Mouse (Mus musculus) limb, embryonic 10.5 days (tissue): ENCODE measurements around the gene Os9. TPM values are rescaled to one million over a fixed set of nuclear protein-coding genes. Genes with fewer than 3 reads are reported as not detected.
"Not testable (repeated sequence)": the region's sequence is repeated elsewhere in the genome, so short reads cannot be mapped to it uniquely, and the experiment has no call there.

ENCODE experiments used
- DNase-seq: peaks from one replicate; pipeline ENCODE4 v3.0.0-alpha.2; 2017; ENCODE audit warnings: low spot score
- H3K27ac ChIP-seq: fragments of 300-500 bp; sonication (generic); 2 replicates; pipeline ENCODE4 v1.5.1; 2016; ENCODE audit warnings: mild to moderate bottlenecking
- H3K27me3 ChIP-seq: fragments of 300-500 bp; sonication (generic); 2 replicates; pipeline ENCODE4 v1.6.1; 2016; ENCODE audit warnings: low read depth, mild to moderate bottlenecking; ENCODE audit not compliant: poor library complexity, severe bottlenecking
- H3K36me3 ChIP-seq: fragments of 300-500 bp; sonication (generic); 2 replicates; pipeline ENCODE4 v1.6.1; 2016; ENCODE audit warnings: mild to moderate bottlenecking, moderate library complexity
- H3K4me1 ChIP-seq: fragments of 300-500 bp; sonication (generic); 2 replicates; pipeline ENCODE4 v1.6.1; 2016
- H3K4me3 ChIP-seq: fragments of 300-500 bp; sonication (generic); 2 replicates; pipeline ENCODE4 v1.5.1; 2016; ENCODE audit warnings: mild to moderate bottlenecking, moderate library complexity
- H3K9me3 ChIP-seq: fragments of 300-500 bp; sonication (generic); replicated peaks from 2 replicates; pipeline ENCODE4 v1.6.1; 2016; ENCODE audit warnings: mild to moderate bottlenecking
- WGBS: fragments of 180-500 bp; shearing (Covaris S2); methylation state at CpG from one replicate; pipeline ENCODE4 v1.1.7; 2016; 5-methylcytosine and 5-hydroxymethylcytosine counted together
- polyA plus RNA-seq: library from polyadenylated mRNA; unstranded; fragments of >200 nt; fragmentation: Nextera tagmentation; extraction: Ambion mirVana; gene quantifications from 2 replicates; pipeline ENCODE4 v1.2.1, GENCODE M21; 2016

Gene Os9
- polyA plus RNA-seq, 1 experiment from 2014 or later: 49.7 TPM

GRCm38 (mm10) chr10:127158471-127158870, 37.5 kb upstream of the Os9 start:
- no peaks in the 10 kb centered on the region for H3K36me3 ChIP-seq
- no peak overlapping the region for H3K27ac ChIP-seq
- WGBS: 72% methylated on average over 3 of the region's 3 CpGs
- H3K4me3 ChIP-seq: no peak overlapping the region
- no peaks in the 10 kb centered on the region for H3K9me3 ChIP-seq
- H3K4me1 ChIP-seq: no peaks in the 10 kb centered on the region
- peaks cover 11% of the 10 kb centered on the region for H3K27me3 ChIP-seq
- DNase-seq: no peak

GRCm38 (mm10) chr10:127156511-127156910, 35.6 kb upstream of the Os9 start:
- no peaks in the 10 kb centered on the region for H3K36me3 ChIP-seq
- H3K9me3 ChIP-seq: no peaks in the 10 kb centered on the region
- no peak overlapping the region for H3K27ac ChIP-seq
- no peaks in the 10 kb centered on the region for H3K27me3 ChIP-seq
- 87% methylated on average over 1 of the region's 1 CpGs for WGBS
- H3K4me3 ChIP-seq: no peak overlapping the region
- no peak for DNase-seq
- no peaks in the 10 kb centered on the region for H3K4me1 ChIP-seq

- H3K4me1 ChIP-seq: no peaks in the 10 kb centered on the region
- no peak overlapping the region for H3K4me3 ChIP-seq
- no peaks in the 10 kb centered on the region for H3K9me3 ChIP-seq
- no peaks in the 10 kb centered on the region for H3K36me3 ChIP-seq
- WGBS: 92% methylated on average over 1 of the region's 1 CpGs
- no peak for DNase-seq
- H3K27ac ChIP-seq: no peak overlapping the region
- H3K27me3 ChIP-seq: no peaks in the 10 kb centered on the region
Measured at GRCm38 (mm10) chr10:127156089-127156488, 35.2 kb upstream of the Os9 start.

- Histone ChIP-seq H3K27ac (no peak overlapping the region), H3K4me1 (no peaks in the 10 kb centered on the region), H3K27me3 (no peaks in the 10 kb centered on the region), H3K9me3 (no peaks in the 10 kb centered on the region), H3K36me3 (no peaks in the 10 kb centered on the region), H3K4me3 (no peak overlapping the region)
- no peak for DNase-seq
- 92% methylated on average over 5 of the region's 5 CpGs for WGBS
Measured at GRCm38 (mm10) chr10:127154652-127155051, 33.7 kb upstream of the Os9 start.

GRCm38 (mm10) chr10:127154241-127154640, 33.3 kb upstream of the Os9 start:
- 94% methylated on average over 2 of the region's 2 CpGs for WGBS

GRCm38 (mm10) chr10:127153323-127153722, 32.4 kb upstream of the Os9 start:
- Histone ChIP-seq H3K27me3 (no peaks in the 10 kb centered on the region), H3K9me3 (no peaks in the 10 kb centered on the region), H3K36me3 (no peaks in the 10 kb centered on the region), H3K4me1 (no peaks in the 10 kb centered on the region), H3K27ac (no peak overlapping the region), H3K4me3 (no peak overlapping the region)
- 95% methylated on average over 7 of the region's 7 CpGs for WGBS
- no peak for DNase-seq

More at GRCm38 (mm10) chr10:127154241-127154640, 33.3 kb upstream of the Os9 start:
- no peaks in the 10 kb centered on the region for H3K9me3 ChIP-seq
- H3K27ac ChIP-seq: no peak overlapping the region
- H3K36me3 ChIP-seq: no peaks in the 10 kb centered on the region
- no peak for DNase-seq
- H3K4me1 ChIP-seq: no peaks in the 10 kb centered on the region
- H3K27me3 ChIP-seq: no peaks in the 10 kb centered on the region
- H3K4me3 ChIP-seq: no peak overlapping the region

- H3K9me3 ChIP-seq, DNase-seq, H3K4me1 ChIP-seq, H3K36me3 ChIP-seq, H3K27ac ChIP-seq, H3K4me3 ChIP-seq, H3K27me3 ChIP-seq: not testable (repeated sequence)
- 89% methylated on average over 10 of the region's 10 CpGs for WGBS
Measured at GRCm38 (mm10) chr10:127152556-127152955, 31.6 kb upstream of the Os9 start.

GRCm38 (mm10) chr10:127151233-127151632, 30.3 kb upstream of the Os9 start:
- WGBS: 88% methylated on average over 3 of the region's 3 CpGs
- not testable (repeated sequence) for H3K27ac ChIP-seq

GRCm38 (mm10) chr10:127150471-127150872, 29.5 kb upstream of the Os9 start:
- H3K4me3 ChIP-seq: no peak overlapping the region
- WGBS: 85% methylated on average over 4 of the region's 4 CpGs
- H3K9me3 ChIP-seq: no peaks in the 10 kb centered on the region
- no peak for DNase-seq
- no peaks in the 10 kb centered on the region for H3K27me3 ChIP-seq
- H3K27ac ChIP-seq: no peak overlapping the region
- H3K4me1 ChIP-seq: no peaks in the 10 kb centered on the region
- no peaks in the 10 kb centered on the region for H3K36me3 ChIP-seq

More at GRCm38 (mm10) chr10:127151233-127151632, 30.3 kb upstream of the Os9 start:
- H3K4me1 ChIP-seq, H3K27me3 ChIP-seq, H3K36me3 ChIP-seq, H3K9me3 ChIP-seq, H3K4me3 ChIP-seq, DNase-seq: not testable (repeated sequence)

GRCm38 (mm10) chr10:127147135-127147534, 26.2 kb upstream of the Os9 start:
- Histone ChIP-seq H3K36me3 (no peaks in the 10 kb centered on the region), H3K4me1 (0 out of 2 replicates have a peak, but pooled peaks cover 3% of the 10 kb centered on the region), H3K27ac (no peak overlapping the region), H3K9me3 (no peaks in the 10 kb centered on the region), H3K27me3 (no peaks in the 10 kb centered on the region), H3K4me3 (no peak overlapping the region)
- DNase-seq: no peak
- WGBS: 87% methylated on average over 6 of the region's 6 CpGs

GRCm38 (mm10) chr10:127145303-127145702, 24.4 kb upstream of the Os9 start:
- Histone ChIP-seq H3K4me3 (no peak overlapping the region), H3K36me3 (no peaks in the 10 kb centered on the region), H3K9me3 (no peaks in the 10 kb centered on the region), H3K27ac (no peak overlapping the region), H3K27me3 (no peaks in the 10 kb centered on the region), H3K4me1 (0 out of 2 replicates have a peak, but pooled peaks cover 3% of the 10 kb centered on the region)
- DNase-seq: no peak
- WGBS: 86% methylated on average over 5 of the region's 5 CpGs

GRCm38 (mm10) chr10:127144536-127144935, 23.6 kb upstream of the Os9 start:
- Histone ChIP-seq H3K36me3 (no peaks in the 10 kb centered on the region), H3K4me1 (0 out of 2 replicates have a peak, but pooled peaks cover 3% of the 10 kb centered on the region), H3K27me3 (no peaks in the 10 kb centered on the region), H3K4me3 (no peak overlapping the region), H3K27ac (no peak overlapping the region), H3K9me3 (no peaks in the 10 kb centered on the region)
- DNase-seq: no peak
- 96% methylated on average over 7 of the region's 7 CpGs for WGBS

- no peaks in the 10 kb centered on the region for H3K9me3 ChIP-seq
- H3K4me3 ChIP-seq: no peak overlapping the region
- DNase-seq: no peak
- H3K27me3 ChIP-seq: no peaks in the 10 kb centered on the region
- no peaks in the 10 kb centered on the region for H3K36me3 ChIP-seq
- H3K27ac ChIP-seq: no peak overlapping the region
- H3K4me1 ChIP-seq: 0 out of 2 replicates have a peak, but pooled peaks cover 3% of the 10 kb centered on the region
- 88% methylated on average over 8 of the region's 8 CpGs for WGBS
Measured at GRCm38 (mm10) chr10:127143228-127143627, 22.3 kb upstream of the Os9 start.

GRCm38 (mm10) chr10:127141500-127141899, 20.6 kb upstream of the Os9 start:
- H3K9me3 ChIP-seq: no peaks in the 10 kb centered on the region
- H3K27me3 ChIP-seq: no peaks in the 10 kb centered on the region
- DNase-seq: no peak
- H3K4me1 ChIP-seq: 0 out of 2 replicates have a peak, but pooled peaks cover 3% of the 10 kb centered on the region
- H3K4me3 ChIP-seq: no peak overlapping the region
- 87% methylated on average over 8 of the region's 8 CpGs for WGBS
- H3K27ac ChIP-seq: no peak overlapping the region
- H3K36me3 ChIP-seq: no peaks in the 10 kb centered on the region
